Mouse (Mus musculus): ENCODE measurements around the gene Abca13.

Abca13 gene

GRCm38 (mm10) chr11:9533189-9533588 lies 341.4 kb downstream of the Abca13 start:
- no peak for DNase-seq (ENCODE audit: extremely low spot score)

GRCm38 (mm10) chr11:9533658-9534202 lies 342.0 kb downstream of the Abca13 start:
- DNase-seq (ENCODE audit: extremely low spot score) = no peak

- no peak for DNase-seq (ENCODE audit: extremely low spot score)
These were observed 345.1 kb downstream of the Abca13 start for GRCm38 (mm10) chr11:9536811-9537210.

GRCm38 (mm10) chr11:9538328-9538727 lies 346.6 kb downstream of the Abca13 start:
- peak; percentile 6 for DNase-seq (ENCODE audit: extremely low spot score)

GRCm38 (mm10) chr11:9560026-9560425 lies 368.3 kb downstream of the Abca13 start:
- no peak for DNase-seq (ENCODE audit: extremely low spot score)

GRCm38 (mm10) chr11:9568302-9568701 lies 376.6 kb downstream of the Abca13 start:
- DNase-seq (ENCODE audit: extremely low spot score) = no peak

GRCm38 (mm10) chr11:9570319-9570718 lies 378.6 kb downstream of the Abca13 start:
- no peak for DNase-seq (ENCODE audit: extremely low spot score)

GRCm38 (mm10) chr11:9574894-9575293 lies 383.2 kb downstream of the Abca13 start:
- DNase-seq (ENCODE audit: extremely low spot score) = no peak

GRCm38 (mm10) chr11:9591757-9592316 lies 400.1 kb downstream of the Abca13 start:
- no peak for DNase-seq (ENCODE audit: extremely low spot score)

- no peak for DNase-seq (ENCODE audit: extremely low spot score)
These were observed 405.6 kb downstream of the Abca13 start for GRCm38 (mm10) chr11:9597299-9597698.

GRCm38 (mm10) chr11:9601096-9601495 lies 409.4 kb downstream of the Abca13 start:
- no peak for DNase-seq (ENCODE audit: extremely low spot score)

- DNase-seq (ENCODE audit: extremely low spot score) = no peak
These were observed 410.4 kb downstream of the Abca13 start for GRCm38 (mm10) chr11:9602137-9602536.

- DNase-seq (ENCODE audit: extremely low spot score) = no peak
These were observed 416.5 kb downstream of the Abca13 start for GRCm38 (mm10) chr11:9608249-9608648.

- no peak for DNase-seq (ENCODE audit: extremely low spot score)
These were observed 417.3 kb downstream of the Abca13 start for GRCm38 (mm10) chr11:9609075-9609474.

GRCm38 (mm10) chr11:9616133-9616532 lies 424.4 kb downstream of the Abca13 start:
- DNase-seq (ENCODE audit: extremely low spot score) = no peak

GRCm38 (mm10) chr11:9616665-9617064 lies 424.9 kb downstream of the Abca13 start:
- peak; percentile 2 for DNase-seq (ENCODE audit: extremely low spot score)

- DNase-seq (ENCODE audit: extremely low spot score) = no peak
These were observed 428.2 kb downstream of the Abca13 start for GRCm38 (mm10) chr11:9619986-9620385.

GRCm38 (mm10) chr11:9622888-9623287 lies 431.1 kb downstream of the Abca13 start:
- no peak for DNase-seq (ENCODE audit: extremely low spot score)

- DNase-seq (ENCODE audit: extremely low spot score) = no peak
These were observed 433.0 kb downstream of the Abca13 start for GRCm38 (mm10) chr11:9624753-9625152.

- no peak for DNase-seq (ENCODE audit: extremely low spot score)
These were observed 434.1 kb downstream of the Abca13 start for GRCm38 (mm10) chr11:9625812-9626211.

GRCm38 (mm10) chr11:9647272-9647671 lies 455.5 kb downstream of the Abca13 start:
- DNase-seq (ENCODE audit: extremely low spot score) = no peak

- DNase-seq (ENCODE audit: extremely low spot score) = peak; percentile 7
These were observed 456.2 kb downstream of the Abca13 start for GRCm38 (mm10) chr11:9647991-9648390.

GRCm38 (mm10) chr11:9666648-9667255 lies 475.0 kb downstream of the Abca13 start:
- DNase-seq (ENCODE audit: extremely low spot score) = no peak

GRCm38 (mm10) chr11:9669430-9669829 lies 477.7 kb downstream of the Abca13 start:
- DNase-seq (ENCODE audit: extremely low spot score) = no peak
